Mouse (Mus musculus) R1 (cell line): ENCODE measurements around the gene Scp2.

Experiments
- DNase-seq: peaks from one replicate; pipeline ENCODE4 v3.0.0-alpha.2; 2018; ENCODE audit warnings: low read depth, low spot score

The Scp2 gene

GRCm38 (mm10) chr4:108018961-108019921, 125.6 kb downstream of the Scp2 start:
- peak; percentile 30 for DNase-seq

GRCm38 (mm10) chr4:108018241-108018923, 126.4 kb downstream of the Scp2 start:
- DNase-seq = no peak

- DNase-seq = no peak
These were observed 127.0 kb downstream of the Scp2 start for GRCm38 (mm10) chr4:108017839-108018238.

GRCm38 (mm10) chr4:108016321-108016720, 128.5 kb downstream of the Scp2 start:
- DNase-seq = no peak

GRCm38 (mm10) chr4:108015067-108015765, 129.6 kb downstream of the Scp2 start:
- DNase-seq = peak; percentile 41

- DNase-seq = no peak
These were observed 130.3 kb downstream of the Scp2 start for GRCm38 (mm10) chr4:108014466-108014865.

- DNase-seq = no peak
These were observed 136.3 kb downstream of the Scp2 start for GRCm38 (mm10) chr4:108008541-108008940.

- DNase-seq = no peak
These were observed 137.2 kb downstream of the Scp2 start for GRCm38 (mm10) chr4:108007532-108008103.

- DNase-seq = no peak
These were observed 139.5 kb downstream of the Scp2 start for GRCm38 (mm10) chr4:108005328-108005727.

- no peak for DNase-seq
These were observed 145.4 kb downstream of the Scp2 start for GRCm38 (mm10) chr4:107999380-107999779.

- DNase-seq = no peak
These were observed 146.0 kb downstream of the Scp2 start for GRCm38 (mm10) chr4:107998641-107999332.

GRCm38 (mm10) chr4:107996418-107996986, 148.3 kb downstream of the Scp2 start:
- DNase-seq = peak; percentile 47

- no peak for DNase-seq
These were observed 149.1 kb downstream of the Scp2 start for GRCm38 (mm10) chr4:107995727-107996126.

- no peak for DNase-seq
These were observed 149.8 kb downstream of the Scp2 start for GRCm38 (mm10) chr4:107995011-107995410.
